Mouse (Mus musculus) thymus, postnatal 36 days (tissue): ENCODE measurements at regions not wholly inside any gene's neighbourhood (a gene's known extent, or its start where the extent isn't known, plus 50 kb on each side); places are given as distances from the start of the nearest gene placed in this dataset.
A peak's percentile ranks its signal among the peaks of the same experiment; 100 is the strongest.

Experiments used
- DNase-seq, 2 experiments: peaks; one replicate each; pipeline ENCODE4 v3.0.0; 2022; ENCODE audit warnings: mixed read lengths in 2 of 2

DNA sequence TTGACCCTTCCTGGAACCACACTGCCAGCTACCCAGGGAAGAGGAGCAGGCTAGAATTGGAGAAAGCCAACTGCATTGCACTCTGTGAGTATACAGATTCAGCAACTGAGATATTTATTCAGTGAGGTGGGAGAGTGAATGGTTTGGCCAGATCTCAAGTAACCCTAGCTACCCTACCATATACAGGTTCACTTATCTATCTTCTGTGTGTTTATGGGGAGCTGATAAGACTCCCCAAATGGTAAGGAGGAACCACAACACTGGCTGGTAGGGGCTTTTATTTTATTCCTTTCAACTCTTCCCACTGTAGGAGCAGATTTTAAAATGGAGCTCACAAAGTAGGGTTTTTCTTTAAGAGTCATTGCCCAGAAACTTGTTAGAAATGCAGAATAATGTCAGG lies 62.9 kb downstream of the Arrdc3 start:
- DNase-seq, result no peak

GRCm38 (mm10) chr13:80947705-80948104 lies 64.5 kb downstream of the Arrdc3 start:
- no peak for DNase-seq

GRCm38 (mm10) chr13:80949133-80949697 lies 66.0 kb downstream of the Arrdc3 start:
- DNase-seq, result no peak

GRCm38 (mm10) chr13:80950239-80950638 lies 67.1 kb downstream of the Arrdc3 start:
- DNase-seq, result no peak

DNA sequence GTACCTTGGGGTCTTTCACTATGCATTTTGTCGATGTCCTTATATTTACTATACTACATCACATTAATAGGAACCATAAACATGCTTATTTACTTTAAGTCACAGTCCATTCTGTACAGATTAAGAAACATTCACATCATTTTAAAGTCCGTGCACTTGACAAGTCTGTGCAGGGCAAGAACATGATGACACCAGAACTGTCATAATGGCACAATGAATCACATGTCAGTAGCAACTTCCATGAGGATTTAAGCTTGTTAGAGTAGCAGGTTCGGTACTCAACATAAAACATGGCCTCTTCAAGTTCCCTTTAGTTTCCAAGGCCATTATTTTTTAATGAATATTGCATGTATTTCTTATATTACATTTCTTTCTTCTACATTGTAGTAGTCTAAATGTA lies 67.6 kb downstream of the Arrdc3 start:
- DNase-seq, result no peak

GRCm38 (mm10) chr13:80951327-80951726 lies 68.1 kb downstream of the Arrdc3 start:
- no peak for DNase-seq

- DNase-seq, result no peak
Observed at GRCm38 (mm10) chr13:80952851-80953250, 69.7 kb downstream of the Arrdc3 start.

DNA sequence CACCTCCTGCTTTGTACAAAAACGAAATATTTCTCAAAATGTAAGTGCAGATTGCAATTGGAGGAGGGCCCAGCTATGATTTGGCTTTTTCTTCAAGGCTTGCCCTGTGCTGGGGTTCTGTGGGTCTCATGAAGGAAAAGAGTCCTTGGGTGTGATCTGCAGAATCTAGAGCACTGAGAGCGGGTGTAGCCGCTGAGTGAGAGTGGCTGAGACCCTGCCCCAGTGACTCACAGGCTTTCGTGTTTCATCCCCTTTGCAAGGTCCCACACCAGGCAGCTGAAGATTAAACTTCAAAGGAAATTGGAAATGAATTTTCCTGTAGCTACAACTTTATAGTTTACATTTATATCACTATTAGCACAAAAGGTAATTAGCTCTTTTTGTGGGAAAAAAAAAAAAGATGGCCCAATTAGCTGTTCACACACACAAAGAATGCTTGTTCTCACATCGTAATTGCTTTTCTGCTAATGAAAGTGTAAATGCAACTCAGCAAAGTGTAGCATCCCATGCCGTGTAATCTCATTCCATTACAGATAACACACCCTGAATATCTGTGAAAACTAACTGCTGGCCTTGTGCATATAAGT lies 71.0 kb downstream of the Arrdc3 start:
- no peak for DNase-seq

GRCm38 (mm10) chr13:80956966-80957365 lies 73.8 kb downstream of the Arrdc3 start:
- no peak for DNase-seq

DNA sequence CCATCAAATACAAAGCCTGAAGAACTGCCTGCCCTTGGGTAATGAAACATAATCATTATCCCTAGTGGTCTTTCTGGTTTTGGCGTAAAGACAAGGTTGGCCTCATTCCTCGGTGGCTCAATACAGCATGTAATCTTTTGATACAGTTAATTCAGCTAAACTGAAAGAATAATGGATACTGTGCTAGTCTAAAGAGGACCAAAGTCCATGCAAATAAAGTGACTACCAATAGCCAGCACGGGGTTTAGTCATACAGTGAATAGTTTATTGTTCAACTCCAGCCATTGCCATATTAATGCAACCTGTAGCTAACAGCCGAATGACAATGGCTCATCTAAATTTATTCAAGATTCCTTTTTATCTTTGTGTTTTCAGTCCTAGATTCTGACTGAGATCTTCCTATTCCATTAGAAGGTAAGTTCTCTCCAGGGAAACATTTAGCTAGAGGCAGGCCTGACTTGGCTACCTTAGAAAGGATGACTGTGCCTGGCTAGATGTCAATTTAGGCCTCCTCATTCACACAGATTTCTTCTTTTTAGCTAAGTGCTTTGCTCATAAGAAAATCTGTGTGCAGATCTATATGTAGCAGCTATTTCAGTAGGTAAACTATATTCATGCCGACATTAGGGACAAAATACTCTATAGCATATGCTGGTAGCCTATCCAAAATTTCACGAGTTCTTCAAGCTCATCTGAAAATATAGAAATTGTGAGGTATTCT lies 74.4 kb downstream of the Arrdc3 start:
- DNase-seq, result no peak

GRCm38 (mm10) chr13:80959763-80960162 lies 76.6 kb downstream of the Arrdc3 start:
- no peak for DNase-seq

GRCm38 (mm10) chr13:80961985-80962617 lies 78.9 kb downstream of the Arrdc3 start:
- no peak for DNase-seq

DNA sequence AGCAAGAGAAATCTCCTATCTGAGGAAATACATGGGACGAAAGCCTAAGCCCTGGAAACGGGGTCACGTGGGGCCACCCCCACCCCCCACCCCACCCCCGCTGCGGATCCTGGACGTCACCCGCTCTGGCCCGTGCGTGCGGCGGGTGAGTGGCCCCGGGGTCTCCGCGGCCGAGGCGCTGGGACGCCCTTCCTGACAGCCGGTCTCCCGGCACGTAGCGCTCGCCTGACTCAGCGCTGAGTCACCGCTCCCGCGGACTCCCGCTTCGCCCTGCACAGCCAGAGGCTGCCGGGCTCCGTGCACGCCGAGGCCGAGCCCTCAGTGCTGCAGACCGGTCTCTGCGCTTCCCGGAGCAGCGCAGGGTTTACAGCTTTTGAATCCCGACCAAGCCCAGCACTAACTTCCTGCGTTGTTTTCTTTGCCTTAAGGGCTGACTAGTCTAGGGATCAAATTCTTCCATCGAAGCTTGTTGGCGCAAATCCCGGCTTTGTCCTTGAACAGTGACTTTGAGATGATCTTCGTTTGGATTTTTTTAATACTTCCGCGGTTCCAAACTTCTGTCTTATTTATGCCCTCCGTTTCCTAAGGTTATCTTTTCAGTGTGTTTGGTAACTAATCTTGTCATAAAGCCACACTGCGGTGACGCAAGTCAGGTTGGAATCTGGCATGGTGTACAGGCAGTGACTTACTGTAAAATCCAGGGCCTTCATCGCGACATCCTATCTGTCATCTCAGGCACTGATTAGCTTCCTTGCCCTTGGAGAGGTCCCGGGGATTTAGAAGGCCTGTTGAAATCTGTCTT lies 79.8 kb downstream of the Arrdc3 start:
- DNase-seq, result peak; percentile 22 to 49

DNA sequence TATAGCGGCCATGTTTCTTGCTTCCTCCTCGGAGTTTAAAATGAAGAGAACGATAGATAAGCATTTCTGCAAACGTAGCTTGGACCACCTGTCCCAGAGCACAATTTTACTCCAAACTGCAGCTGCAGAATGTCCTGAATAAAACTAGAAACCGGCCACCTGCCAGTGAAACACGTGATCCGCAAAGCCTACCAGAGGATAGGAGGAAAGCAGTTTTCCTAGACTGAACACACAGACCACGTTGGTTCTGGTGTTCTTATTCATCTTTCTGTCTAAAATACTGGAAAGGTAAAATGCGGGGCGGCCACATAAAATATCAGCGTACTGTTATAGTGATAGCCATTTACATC lies 80.4 kb downstream of the Arrdc3 start:
- DNase-seq, result no peak

DNA sequence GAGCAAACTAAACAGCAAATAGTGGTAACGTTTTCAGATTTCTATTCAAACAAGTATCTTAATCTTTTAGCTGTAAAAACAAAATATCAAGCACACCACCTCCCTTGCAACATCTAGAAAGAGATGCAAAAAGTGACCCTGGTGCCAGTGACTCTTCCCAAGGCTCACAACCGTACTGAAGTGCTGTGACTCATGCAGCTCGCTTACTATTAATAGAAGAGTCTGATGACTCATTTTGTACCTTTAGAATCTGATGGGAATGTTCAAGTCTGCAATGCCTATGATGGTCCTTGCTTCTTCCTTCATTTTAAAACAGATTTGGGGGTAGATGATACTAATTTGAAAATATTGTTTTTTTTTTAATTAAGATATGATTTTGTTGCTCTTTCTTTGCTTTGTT lies 88.5 kb downstream of the Arrdc3 start:
- DNase-seq, result no peak

- no peak for DNase-seq
Observed at GRCm38 (mm10) chr13:80974424-80974823, 91.2 kb downstream of the Arrdc3 start.

DNA sequence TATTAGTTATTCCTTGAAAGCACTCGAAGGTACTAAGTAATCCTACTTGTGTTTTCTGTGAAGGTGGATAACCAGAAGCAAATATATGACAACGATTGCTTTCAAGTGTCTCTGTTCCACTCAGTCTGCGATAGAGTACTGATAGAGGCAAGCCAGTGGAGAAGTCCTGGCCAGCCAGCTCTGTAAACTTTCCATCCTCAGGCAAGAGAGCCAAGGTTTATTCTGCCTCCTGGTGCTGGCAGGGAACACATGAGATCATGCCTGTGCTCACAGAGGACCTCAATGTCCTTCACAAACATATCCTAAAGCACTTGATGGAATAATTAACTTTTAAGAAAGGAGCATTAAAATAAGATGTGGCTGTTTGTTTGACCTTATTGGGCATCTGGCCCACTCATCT lies 94.1 kb downstream of the Arrdc3 start:
- DNase-seq, result no peak

- no peak for DNase-seq
Observed at GRCm38 (mm10) chr13:80981201-80981600, 98.0 kb downstream of the Arrdc3 start.

- DNase-seq, result no peak
Observed at GRCm38 (mm10) chr13:80986657-80987056, 103.5 kb downstream of the Arrdc3 start.

- DNase-seq, result no peak
Observed at GRCm38 (mm10) chr13:80989756-80990155, 106.6 kb downstream of the Arrdc3 start.

- DNase-seq, result no peak
Observed at GRCm38 (mm10) chr13:80992342-80992741, 109.2 kb downstream of the Arrdc3 start.

GRCm38 (mm10) chr13:81008864-81009766 lies 125.9 kb downstream of the Arrdc3 start:
- DNase-seq, result no peak
